Mouse (Mus musculus) small intestine, adult 2 months (tissue): Measurements from ENCODE around the gene 9230112D13Rik. TPM values are rescaled to one million over a fixed set of nuclear protein-coding genes. Genes with fewer than 3 reads are reported as not detected.

ENCODE experiments used
- H3K27ac ChIP-seq: fragments of 200-500 bp; 2 replicates; pipeline ENCODE4 v1.5.1; 2012; ENCODE audit warnings: low read depth, low read length, control low read depth, inconsistent platforms; ENCODE audit not compliant: insufficient read depth
- H3K27me3 ChIP-seq: fragments of 200-500 bp; 2 replicates; pipeline ENCODE4 v1.6.1; 2012; ENCODE audit warnings: mild to moderate bottlenecking, moderate library complexity, low read length, inconsistent platforms; ENCODE audit not compliant: control insufficient read depth, insufficient read depth
- H3K36me3 ChIP-seq: fragments of 200-500 bp; 2 replicates; pipeline ENCODE4 v1.6.1; 2012; ENCODE audit warnings: mild to moderate bottlenecking, low read length, control low read depth, inconsistent platforms; ENCODE audit not compliant: control insufficient read depth, insufficient read depth
- H3K4me1 ChIP-seq: fragments of 200-500 bp; 2 replicates; pipeline ENCODE4 v1.6.1; 2012; ENCODE audit warnings: low read length, inconsistent platforms, mixed read lengths; ENCODE audit not compliant: control insufficient read depth, insufficient read depth, insufficient read length
- H3K4me3 ChIP-seq: fragments of 200-500 bp; 2 replicates; pipeline ENCODE4 v1.5.1; 2012; ENCODE audit warnings: low read depth, mild to moderate bottlenecking, control low read depth, inconsistent platforms, low read length, moderate library complexity
- CTCF ChIP-seq: fragments of 200-500 bp; IDR thresholded peaks from 2 replicates; pipeline ENCODE4 v1.5.1; 2012; ENCODE audit warnings: low read depth, mild to moderate bottlenecking, control low read depth, inconsistent platforms, low read length, moderate library complexity, mixed read lengths; ENCODE audit not compliant: insufficient replicate concordance, insufficient read length; ENCODE audit errors: extremely low read depth
- POLR2A ChIP-seq: fragments of 200-500 bp; IDR thresholded peaks from 2 replicates; pipeline ENCODE4 v1.6.1; 2012; ENCODE audit warnings: low read depth, mild to moderate bottlenecking, control low read depth, inconsistent platforms, low read length, moderate library complexity
- WGBS: fragments of 180-500 bp; shearing (Covaris S2); methylation state at CpG from one replicate; pipeline ENCODE4 v1.1.7; 2018; 5-methylcytosine and 5-hydroxymethylcytosine counted together
- polyA plus RNA-seq: library from polyadenylated mRNA; depleted of rRNA; stranded (reverse); fragments of >200 nt; gene quantifications from 2 replicates; pipeline ENCODE4 v1.2.3, GENCODE M21; 2012

The 9230112D13Rik gene
- polyA plus RNA-seq, 1 experiment: not detected

DNA sequence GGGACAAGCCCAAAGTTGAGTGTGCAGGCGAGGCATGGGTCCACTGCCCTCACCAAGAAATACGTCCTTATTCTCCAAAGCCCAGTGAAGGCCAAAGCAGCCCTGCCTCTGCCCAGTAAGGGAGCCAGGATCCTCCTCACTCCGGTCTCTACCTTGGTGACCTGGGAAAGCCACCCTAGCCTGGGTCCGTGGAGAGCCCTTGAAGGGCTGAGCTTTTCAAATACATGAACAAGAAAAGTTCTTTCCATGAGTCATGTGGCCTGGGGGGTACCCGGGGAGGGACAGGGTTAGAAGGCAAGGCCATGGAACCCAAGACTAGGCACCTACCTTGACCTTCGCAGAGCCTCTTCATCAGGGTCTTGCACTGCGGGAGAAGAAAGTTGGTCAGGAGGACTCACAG is 43.9 kb upstream of the 9230112D13Rik start:
- no peak overlapping the region for H3K27ac ChIP-seq
- no peaks in the 10 kb centered on the region; the same call in 1 of the 2 replicates for H3K36me3 ChIP-seq
- TF ChIP-seq POLR2A (no peak), CTCF (no peak)
- no peak overlapping the region for H3K4me3 ChIP-seq
- H3K27me3 ChIP-seq: no peaks in the 10 kb centered on the region
- WGBS: 95% methylated on average over 7 of the region's 7 CpGs
- H3K4me1 ChIP-seq: peaks cover 2% of the 10 kb centered on the region; the same call in 1 of the 2 replicates

DNA sequence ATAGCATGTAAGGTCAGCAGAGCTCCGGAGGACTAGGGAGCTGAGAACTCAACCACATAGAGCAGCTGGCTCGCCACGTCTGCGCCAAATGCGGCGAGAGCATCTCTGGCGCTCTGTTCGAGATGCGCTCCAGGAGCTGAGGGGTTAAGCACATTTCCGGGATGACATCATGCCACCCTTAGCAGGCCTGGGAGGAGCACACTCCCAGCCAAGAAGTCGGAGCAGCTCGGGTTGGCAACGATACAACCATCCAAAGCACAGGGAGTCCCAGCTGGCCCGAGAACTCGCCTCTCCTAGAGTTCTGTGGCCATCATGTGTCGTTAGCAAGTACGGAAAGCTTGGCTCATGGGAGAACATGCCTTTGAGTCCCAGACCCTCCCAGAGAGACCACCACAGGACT is 43.1 kb upstream of the 9230112D13Rik start:
- peak overlapping the region; percentile 69 for H3K27ac ChIP-seq
- 60% methylated on average over 17 of the region's 17 CpGs for WGBS
- H3K4me3 ChIP-seq: no peak overlapping the region
- H3K36me3 ChIP-seq: peaks cover 2% of the 10 kb centered on the region
- H3K27me3 ChIP-seq: no peaks in the 10 kb centered on the region
- H3K4me1 ChIP-seq: peaks cover 2% of the 10 kb centered on the region; the same call in 1 of the 2 replicates
- TF ChIP-seq POLR2A (no peak), CTCF (no peak)

DNA sequence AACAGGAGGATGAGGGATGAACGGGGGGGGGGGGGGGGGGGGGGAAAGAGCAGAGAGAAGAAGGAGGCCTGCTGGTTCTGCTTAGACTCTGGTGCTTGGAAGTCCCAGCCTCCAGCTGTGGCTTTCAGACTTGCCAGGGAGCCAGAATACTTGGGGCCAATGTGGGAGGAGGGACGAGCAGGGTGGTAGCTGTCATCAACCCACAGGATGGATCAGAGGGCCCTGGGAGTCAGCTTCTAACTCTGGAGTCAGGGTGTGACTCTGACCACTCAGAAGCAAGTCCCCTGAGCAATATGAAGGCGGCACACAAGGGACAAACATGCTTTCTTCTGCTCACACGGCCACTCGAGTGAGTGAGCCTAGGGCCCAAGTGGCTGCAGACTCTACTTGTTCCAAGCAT is 42.0 kb upstream of the 9230112D13Rik start:
- 86% methylated on average over 5 of the region's 5 CpGs for WGBS
- no peak overlapping the region for H3K4me3 ChIP-seq
- H3K36me3 ChIP-seq: peaks cover 9% of the 10 kb centered on the region
- no peaks in the 10 kb centered on the region for H3K27me3 ChIP-seq
- TF ChIP-seq POLR2A (no peak), CTCF (no peak)
- H3K4me1 ChIP-seq: peaks cover 2% of the 10 kb centered on the region; the same call in 1 of the 2 replicates
- peak overlapping the region; percentile 69 for H3K27ac ChIP-seq

DNA sequence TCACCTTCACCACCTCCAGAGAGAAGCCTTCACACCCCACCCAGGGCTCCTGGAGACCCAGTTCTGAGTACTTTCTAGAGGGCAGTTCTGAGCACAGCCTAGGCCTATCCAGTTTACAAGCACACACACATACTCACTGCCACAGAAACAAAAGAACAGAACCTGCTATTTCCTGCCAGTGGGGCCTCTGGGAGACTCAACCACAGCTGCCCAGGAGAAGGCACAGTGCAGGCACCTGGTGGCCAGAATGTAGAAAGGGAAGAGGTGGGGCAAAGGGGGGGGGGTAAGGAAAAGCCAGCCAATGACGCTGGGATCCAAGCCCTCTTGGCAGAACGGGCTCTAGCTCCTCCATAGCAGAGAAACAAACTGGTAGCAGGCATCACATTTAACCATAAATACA is 39.8 kb upstream of the 9230112D13Rik start:
- 11% methylated on average over 2 of the region's 2 CpGs for WGBS
- Histone ChIP-seq H3K27me3 (no peaks in the 10 kb centered on the region), H3K36me3 (peaks cover 10% of the 10 kb centered on the region), H3K27ac (no peak overlapping the region), H3K4me3 (no peak overlapping the region), H3K4me1 (peaks cover 2% of the 10 kb centered on the region; the same call in 1 of the 2 replicates)
- no peak for TF ChIP-seq POLR2A
- TF ChIP-seq CTCF: no peak

DNA sequence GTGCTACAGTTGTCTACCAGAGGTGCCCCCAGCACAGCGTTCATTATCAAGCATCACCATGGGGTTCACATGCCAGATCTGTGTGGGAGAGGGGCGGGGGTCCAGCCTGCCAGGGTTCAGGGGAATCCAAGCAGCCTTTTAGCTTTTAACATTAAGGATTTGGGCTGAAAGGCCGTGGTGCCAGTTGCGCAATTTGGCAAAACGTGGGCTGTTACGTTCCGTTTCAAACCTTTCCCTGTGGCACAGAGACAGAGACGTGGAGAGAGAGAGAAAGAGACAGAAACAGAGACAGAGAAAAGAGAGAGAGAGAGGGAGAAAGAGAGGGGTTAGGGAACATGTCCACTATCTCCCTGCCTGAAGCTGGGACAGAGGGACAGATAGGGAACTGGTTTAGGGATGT is 39.0 kb upstream of the 9230112D13Rik start:
- no peak overlapping the region for H3K27ac ChIP-seq
- H3K4me3 ChIP-seq: no peak overlapping the region
- TF ChIP-seq CTCF (no peak), POLR2A (no peak)
- peaks cover 10% of the 10 kb centered on the region for H3K36me3 ChIP-seq
- H3K4me1 ChIP-seq: peaks cover 2% of the 10 kb centered on the region; the same call in 1 of the 2 replicates
- no peaks in the 10 kb centered on the region for H3K27me3 ChIP-seq
- WGBS: 95% methylated on average over 8 of the region's 8 CpGs

DNA sequence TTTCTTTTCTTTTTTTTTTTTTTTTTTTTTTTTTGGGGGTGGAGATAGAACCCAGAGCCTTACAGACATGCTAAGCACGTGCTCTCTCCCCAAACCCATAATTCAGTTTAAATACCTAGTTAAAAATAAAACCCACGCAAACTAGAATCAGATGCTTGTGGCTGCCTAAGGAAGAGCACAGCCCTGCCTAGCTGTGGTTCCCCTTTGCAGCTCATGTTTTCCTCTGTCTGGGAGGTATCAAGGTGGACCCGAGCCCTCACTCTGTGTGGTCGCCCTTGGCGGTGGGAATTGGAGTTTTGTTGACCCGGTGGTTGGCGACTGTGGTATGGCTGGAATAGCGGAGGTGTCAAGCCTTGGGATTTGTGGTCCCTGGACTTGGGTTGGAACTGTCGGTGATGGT is 36.3 kb upstream of the 9230112D13Rik start:
- TF ChIP-seq CTCF: no peak
- TF ChIP-seq POLR2A: no peak
- H3K4me3 ChIP-seq: no peak overlapping the region
- H3K36me3 ChIP-seq: peaks cover 17% of the 10 kb centered on the region
- H3K4me1 ChIP-seq: peaks cover 1% of the 10 kb centered on the region
- 91% methylated on average over 9 of the region's 9 CpGs for WGBS
- H3K27ac ChIP-seq: no peak overlapping the region
- H3K27me3 ChIP-seq: no peaks in the 10 kb centered on the region

DNA sequence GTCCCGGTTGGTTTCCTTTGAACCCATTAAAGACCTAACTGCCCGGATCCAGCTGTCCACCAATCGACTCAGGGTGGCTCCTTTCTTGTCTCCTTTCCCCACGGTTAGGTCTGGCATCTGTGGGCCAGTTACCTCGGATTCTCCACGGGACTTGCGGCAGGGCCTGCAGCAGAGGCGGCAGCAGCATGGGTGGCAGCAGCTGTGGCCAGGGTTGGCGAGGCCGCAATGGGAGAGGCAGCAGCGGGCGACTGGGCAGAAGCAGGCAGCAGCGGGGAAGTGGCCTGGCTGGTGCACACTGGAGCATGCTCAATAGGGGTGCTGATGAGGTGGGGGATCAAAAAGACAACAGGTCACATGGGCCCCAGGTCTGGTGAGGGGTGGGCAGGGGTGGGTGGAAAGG is 32.6 kb upstream of the 9230112D13Rik start:
- 80% methylated on average over 13 of the region's 13 CpGs for WGBS
- Histone ChIP-seq H3K4me1 (peaks cover 15% of the 10 kb centered on the region), H3K36me3 (peaks cover 18% of the 10 kb centered on the region; the same call in 1 of the 2 replicates), H3K27ac (no peak overlapping the region), H3K4me3 (no peak overlapping the region), H3K27me3 (no peaks in the 10 kb centered on the region)
- TF ChIP-seq CTCF: no peak
- no peak for TF ChIP-seq POLR2A
